Mouse (Mus musculus) right cerebral cortex, postnatal 25 days (tissue): ENCODE data around the gene Sdhaf4.
"Not testable (repeated sequence)": the region's sequence is repeated elsewhere in the genome, so short reads cannot be mapped to it uniquely, and the experiment has no call there.

Source experiments
- DNase-seq: peaks from one replicate; pipeline ENCODE4 v3.0.0; 2022

Gene Sdhaf4

GRCm38 (mm10) chr1:24005070-24005804, at the start of gene Sdhaf4:
Gene Sdhaf4 (minus strand): TSS chr1:24005656.
- peak; percentile 89 for DNase-seq

DNA sequence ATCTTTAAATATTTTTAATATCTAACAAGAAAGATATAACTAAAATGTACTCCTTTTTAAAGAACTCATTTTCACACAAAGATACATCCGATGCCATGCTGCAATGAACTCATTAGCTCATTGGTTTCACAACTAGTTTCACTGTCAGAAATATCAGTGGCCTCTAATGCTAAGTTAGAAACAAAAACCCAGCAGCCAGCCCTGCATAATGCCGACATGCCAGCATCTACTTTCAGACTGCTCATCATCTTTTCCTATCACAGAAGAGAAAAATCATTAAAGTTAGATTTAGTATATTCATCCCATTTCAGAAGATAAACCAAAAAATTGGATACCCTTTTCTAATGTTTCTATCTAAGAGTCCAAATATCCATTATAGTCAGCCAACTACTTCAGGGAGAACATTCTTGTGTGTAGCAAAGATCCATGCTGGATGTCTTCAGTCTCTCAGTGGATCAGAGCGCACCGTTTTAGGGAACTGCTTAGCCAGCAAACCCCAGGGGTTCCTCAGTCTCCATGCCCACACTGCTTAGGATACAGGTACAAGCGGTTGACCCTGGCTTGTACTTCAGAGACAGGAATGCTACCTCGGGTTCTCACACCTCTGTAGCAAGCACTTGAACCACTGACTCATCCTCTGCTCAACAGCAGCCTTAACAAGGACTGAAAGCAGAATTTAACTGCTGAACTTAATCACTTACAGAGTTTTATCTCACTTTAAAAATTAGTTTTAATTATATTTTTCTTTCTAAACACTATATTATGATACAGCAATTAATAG, 41.5 kb upstream of the Sdhaf4 start:
- no peak for DNase-seq

- no peak for DNase-seq
Observed at GRCm38 (mm10) chr1:24045627-24046026, 40.2 kb upstream of the Sdhaf4 start.

GRCm38 (mm10) chr1:24043007-24043406, 37.6 kb upstream of the Sdhaf4 start:
- DNase-seq, result no peak

GRCm38 (mm10) chr1:24033759-24034423, 28.4 kb upstream of the Sdhaf4 start:
- DNase-seq, result no peak

DNA sequence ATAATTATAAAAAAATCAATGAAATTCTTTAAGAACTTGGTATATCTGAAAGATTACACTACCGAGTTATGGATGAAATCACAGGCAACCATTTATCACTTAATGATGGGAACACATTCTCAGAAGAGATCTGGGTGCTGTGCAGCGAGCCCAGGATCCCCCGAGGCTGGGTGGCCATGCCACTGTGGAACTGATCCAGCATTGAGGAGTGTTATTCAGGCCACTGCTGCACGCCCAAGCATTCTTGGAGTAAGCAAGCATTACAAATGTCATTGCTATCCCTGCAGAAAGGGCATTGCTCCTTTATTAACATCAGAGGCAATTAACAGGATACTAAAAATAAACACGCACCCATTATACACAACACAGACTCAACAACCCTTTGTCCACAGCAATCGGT, 5.4 kb upstream of the Sdhaf4 start:
- DNase-seq, result no peak

- DNase-seq, result no peak
Observed at GRCm38 (mm10) chr1:24010016-24010415, 4.6 kb upstream of the Sdhaf4 start.

DNA sequence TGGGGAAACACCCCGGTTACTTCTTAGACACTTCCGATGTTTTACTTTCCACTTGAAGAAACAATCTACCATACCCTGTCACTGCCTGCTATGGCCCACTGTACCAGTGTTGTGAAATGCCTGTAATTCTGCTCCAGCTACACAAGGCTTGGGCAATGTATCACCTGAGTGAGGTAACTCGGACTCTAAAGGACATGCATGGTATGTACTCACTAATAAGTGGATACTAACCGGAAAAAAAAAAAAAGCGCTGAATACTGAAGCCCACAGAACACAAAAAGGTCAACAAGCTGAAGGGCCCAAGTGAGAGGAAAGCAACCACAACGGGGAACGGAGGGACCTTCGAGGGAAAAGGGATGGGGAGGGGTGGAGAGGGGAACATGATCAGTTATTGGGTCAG, 2.2 kb upstream of the Sdhaf4 start:
- no peak for DNase-seq

DNA sequence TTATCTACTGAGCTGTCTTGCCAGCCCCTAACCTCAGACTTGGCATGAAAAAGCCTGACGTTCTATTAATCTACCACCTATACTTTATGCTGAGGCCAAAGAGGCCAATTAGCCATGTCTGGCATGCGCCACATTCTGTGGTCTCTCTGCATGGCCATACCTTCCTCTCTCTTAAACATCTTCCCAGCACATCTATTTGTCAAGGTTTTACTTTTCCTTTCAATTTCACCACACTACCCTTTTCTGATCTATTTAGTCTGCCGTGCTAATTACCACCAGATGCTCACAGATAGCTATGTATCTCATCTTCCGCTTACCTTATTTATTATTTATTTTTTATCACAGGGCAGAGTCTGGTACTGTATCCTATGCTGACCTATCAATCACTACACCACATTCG, 6.1 kb downstream of the Sdhaf4 start:
- DNase-seq, result no peak

DNA sequence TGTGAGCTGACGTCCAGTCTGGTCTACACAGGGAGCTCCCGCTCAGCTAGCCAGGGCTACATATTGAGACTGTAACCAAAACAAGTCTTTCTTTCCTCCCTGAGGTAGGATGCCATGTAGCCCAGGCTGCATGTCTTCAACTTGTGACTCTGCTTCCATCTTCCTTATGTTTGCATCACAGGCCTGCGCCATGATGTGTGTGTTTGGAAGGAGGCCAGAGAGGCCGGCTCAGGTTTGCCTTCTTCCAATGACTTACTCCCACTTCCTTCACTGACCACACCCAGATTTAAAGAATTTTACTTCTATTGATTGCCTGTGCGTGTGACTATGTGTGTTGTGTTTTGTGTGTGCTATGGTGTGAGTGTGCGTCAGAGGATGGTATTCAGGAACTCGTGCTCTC, 6.6 kb downstream of the Sdhaf4 start:
- DNase-seq, result no peak

DNA sequence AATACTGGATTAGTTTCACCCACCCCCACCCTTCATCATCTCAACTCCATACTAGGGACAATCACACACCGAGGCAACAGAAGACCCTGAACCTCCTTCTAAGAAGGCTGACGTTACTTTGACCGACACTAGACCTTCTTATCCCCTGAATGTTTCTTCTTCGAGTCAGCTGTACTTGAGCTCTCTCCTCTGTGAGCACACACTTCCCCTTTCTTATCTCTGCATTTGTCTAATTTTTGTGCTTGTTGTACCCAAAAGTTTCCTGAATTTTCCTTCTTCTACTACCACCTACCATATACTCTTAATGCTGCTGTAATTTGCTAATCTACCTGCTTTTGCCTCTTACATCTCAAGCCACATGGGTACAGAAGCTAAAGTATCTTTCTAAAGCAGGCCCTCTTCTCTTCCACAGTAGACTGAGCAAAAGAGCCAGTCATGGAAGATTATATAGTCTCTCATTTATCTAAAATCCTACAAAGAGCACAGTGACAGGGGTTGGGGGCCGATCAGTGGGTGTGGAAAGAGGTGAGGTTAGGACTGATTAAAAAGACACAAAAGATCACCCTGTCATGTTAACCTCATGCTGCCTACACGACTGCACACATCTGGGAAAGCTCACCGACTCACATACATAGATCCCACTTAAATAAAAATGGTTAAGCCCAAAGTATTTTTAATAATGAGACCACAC, 7.2 kb downstream of the Sdhaf4 start:
- no peak for DNase-seq

- no peak for DNase-seq
Observed at GRCm38 (mm10) chr1:23997493-23997892, 8.0 kb downstream of the Sdhaf4 start.

GRCm38 (mm10) chr1:23995420-23995819, 10.0 kb downstream of the Sdhaf4 start:
- no peak for DNase-seq

DNA sequence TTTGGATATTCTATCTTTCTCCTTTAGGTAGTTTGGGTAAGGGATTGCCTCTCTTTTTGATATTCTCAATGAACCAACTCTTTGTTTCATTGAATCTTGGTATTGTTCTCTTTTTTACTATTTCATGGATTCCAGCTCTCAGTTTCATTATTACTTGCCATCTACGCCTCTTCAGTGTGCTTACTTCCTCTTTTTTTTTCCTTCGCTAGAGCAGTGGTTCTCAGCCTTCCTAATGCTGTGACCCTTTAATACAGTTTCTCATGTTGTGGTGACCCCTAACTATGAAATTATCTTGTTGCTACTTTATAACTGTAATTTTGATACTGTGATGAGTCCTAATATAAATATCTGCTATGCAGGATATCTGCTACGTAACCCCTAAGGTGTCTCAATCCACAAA, 22.3 kb downstream of the Sdhaf4 start:
- no peak for DNase-seq

DNA sequence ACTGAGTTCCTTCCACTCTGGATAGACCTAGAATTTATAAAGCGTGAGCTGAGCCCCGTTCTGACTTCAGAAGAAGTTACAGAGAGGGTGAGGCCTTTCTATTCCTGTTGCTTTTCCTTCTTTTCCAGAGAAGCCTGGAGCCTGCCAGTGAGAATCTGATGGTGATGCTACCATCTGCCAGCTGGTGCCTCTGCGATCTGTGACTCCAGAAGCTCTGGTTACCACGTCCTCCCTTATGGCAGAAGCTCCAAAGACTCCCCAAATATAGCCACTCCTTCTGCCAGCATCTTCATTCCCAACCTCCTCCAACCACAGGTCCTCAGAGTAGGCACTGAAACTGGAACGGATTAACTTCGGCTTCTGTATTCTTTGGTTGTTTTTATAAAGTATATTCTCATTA, 27.2 kb downstream of the Sdhaf4 start:
- DNase-seq, result peak; percentile 54

DNA sequence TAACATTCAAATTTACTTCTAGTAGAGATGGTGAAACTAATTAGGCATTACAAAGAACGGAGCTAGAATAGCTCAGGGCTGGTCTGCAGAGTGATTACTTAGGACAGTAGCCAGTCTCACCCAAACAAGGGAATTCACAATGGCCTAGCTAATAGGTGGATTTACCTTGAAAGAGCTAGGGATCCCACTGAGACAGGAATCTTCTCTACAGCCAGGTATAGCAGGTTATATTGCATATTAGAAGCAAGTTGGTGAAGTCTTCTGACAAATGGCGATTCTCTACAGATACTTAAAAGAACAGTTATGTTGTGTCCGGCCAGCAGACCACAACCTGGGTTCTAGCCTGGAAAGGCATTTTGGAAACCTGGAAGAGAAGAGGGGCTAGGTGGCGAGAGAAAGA, 34.3 kb downstream of the Sdhaf4 start:
- DNase-seq, result not testable (repeated sequence)

DNA sequence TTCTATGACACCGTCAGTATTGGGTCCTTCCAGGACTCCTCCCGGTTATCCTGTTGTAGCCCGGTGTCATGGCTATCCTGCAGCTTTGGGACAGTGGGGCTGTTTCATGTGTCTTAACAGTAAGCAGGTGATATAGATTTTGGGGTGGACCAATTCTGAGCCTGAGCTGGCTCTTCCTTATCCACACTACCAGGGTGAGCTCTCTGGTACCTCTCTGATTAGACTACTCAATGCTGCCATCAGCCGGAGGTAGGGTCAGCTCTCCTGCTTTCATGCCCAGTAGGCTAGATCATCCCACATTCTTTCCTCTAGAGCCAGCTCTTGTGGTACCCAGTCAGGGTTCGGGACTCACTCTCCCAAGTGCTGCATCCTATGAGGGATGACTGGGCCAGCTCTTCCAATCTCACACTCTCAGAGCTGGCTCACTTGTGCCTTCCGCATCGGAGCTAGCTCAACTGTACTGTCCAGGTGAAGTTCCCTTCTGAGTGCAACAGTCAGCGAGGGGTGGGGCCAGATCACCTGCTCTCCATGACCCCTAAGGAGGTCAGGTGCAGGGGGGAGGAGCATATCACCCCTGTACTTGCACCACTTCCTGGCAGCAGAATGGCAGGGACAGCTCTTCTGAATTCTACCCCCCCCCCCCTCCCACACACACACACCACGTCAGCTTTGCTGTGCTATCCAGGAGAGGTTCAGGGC, 37.3 kb downstream of the Sdhaf4 start:
- no peak for DNase-seq

- no peak for DNase-seq
Observed at GRCm38 (mm10) chr1:23966226-23966625, 39.2 kb downstream of the Sdhaf4 start.

- DNase-seq, result no peak
Observed at GRCm38 (mm10) chr1:23959415-23959732, 46.1 kb downstream of the Sdhaf4 start.

DNA sequence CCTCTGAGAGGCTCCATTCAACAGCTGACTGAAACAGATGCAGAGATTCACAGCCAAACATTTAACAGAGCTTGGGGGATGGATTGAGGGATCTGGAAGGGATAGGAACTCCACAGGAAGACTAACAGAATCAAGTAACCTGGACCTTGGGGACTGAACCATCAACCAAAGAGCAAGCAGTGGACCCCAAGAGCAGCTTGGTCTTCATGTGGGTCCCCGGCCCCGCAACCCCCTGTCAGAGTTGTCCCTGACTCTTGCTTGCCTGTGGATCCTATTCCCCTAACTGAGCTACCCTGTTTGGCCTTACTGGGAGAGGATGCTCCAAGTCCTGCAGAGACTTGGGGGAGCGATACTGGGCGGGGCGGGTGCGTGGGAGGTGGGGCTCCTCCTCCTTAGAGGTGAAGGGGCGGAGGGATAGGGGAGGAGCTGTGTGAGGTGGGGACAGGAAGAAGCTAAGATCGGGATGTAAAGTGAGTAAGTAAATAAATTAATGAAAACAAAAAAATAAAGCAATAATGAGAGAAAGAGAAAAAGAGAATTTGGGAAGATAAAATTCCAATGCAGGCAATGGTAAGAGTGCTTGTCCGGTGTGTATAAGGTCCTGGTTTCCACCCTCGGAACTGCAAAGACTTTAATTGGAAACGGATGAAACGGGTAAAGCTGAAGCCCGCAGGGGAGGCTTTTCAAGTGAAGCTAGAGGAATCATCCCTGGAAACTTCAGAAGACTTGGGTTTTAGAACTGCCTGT, 46.6 kb downstream of the Sdhaf4 start:
- DNase-seq, result no peak

GRCm38 (mm10) chr1:23958101-23958500, 47.4 kb downstream of the Sdhaf4 start:
- DNase-seq, result no peak

DNA sequence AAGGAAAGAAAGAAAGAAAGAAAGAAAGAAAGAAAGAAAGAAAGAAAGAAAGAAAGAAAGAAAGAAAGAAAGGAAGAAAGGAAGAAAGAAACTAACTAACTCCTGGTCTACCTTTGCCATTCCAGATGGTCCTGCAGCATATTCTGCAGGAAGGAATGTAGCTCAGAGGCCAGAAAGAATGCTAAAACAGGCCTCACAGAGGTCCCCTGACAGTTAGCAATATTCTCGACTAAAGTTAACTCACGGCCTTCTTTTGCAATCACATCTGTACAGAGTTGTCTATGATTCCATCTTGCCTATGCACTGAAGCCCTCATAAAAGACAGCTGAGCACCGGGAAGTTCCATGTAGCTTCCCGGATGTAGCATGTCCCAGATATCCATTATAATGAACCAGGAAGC, 49.9 kb downstream of the Sdhaf4 start:
- no peak for DNase-seq
